Mouse (Mus musculus) spleen, adult 2 months (tissue): Measurements from ENCODE around the gene Olfr904.

ENCODE experiments used
- CTCF ChIP-seq: fragments of 200-500 bp; IDR thresholded peaks from 2 replicates; pipeline ENCODE4 v1.5.1; 2011; ENCODE audit warnings: mild to moderate bottlenecking, inconsistent platforms; ENCODE audit not compliant: insufficient read depth, insufficient read length, insufficient replicate concordance; ENCODE audit errors: extremely low read depth
- POLR2A ChIP-seq: fragments of 200-500 bp; IDR thresholded peaks from 2 replicates; pipeline ENCODE4 v1.6.1; 2011; ENCODE audit warnings: low read depth, low read length, inconsistent platforms

DNA sequence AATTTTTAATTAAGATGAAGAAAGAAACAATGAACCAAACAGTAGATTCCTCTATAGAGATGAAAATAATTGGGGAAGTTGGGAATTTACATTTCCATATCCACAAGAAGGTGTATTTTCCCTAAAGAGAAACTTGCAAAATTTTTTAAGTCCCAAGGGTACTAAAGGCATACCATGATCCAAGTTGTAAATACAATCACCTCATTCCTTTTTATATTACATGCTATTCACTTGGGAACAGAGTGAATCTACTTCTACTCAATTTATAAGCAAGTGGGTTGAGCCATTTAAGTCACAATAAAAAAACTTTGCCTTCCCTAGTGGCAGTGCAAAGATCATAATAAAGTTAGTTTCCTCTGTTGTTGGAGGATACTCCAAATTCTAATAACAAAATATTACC lies at the start of gene Olfr904:
- TF ChIP-seq POLR2A, result no peak
- no peak for TF ChIP-seq CTCF
